Mouse (Mus musculus) embryonic facial prominence, embryonic 14.5 days (tissue): ENCODE measurements around the gene Mettl14. TPM values are rescaled to one million over a fixed set of nuclear protein-coding genes. Genes with fewer than 3 reads are reported as not detected.
"Not testable (repeated sequence)": the region's sequence is repeated elsewhere in the genome, so short reads cannot be mapped to it uniquely, and the experiment has no call there.

ENCODE experiments used
- ATAC-seq: fragments of 200-750 bp; cut with Nextera tagmentation; 2 replicates; pipeline ENCODE4 v1.8.0; 2017; ENCODE audit warnings: low read depth, moderate number of reproducible peaks, moderate TSS enrichment
- DNase-seq: peaks from one replicate; pipeline ENCODE4 v3.0.0-alpha.2; 2015; ENCODE audit warnings: low spot score
- H3K27ac ChIP-seq: fragments of 300-500 bp; sonication (generic); replicated peaks from 2 replicates; pipeline ENCODE4 v1.5.1; 2014; ENCODE audit warnings: low read depth, mild to moderate bottlenecking, low read length, moderate library complexity
- H3K27me3 ChIP-seq: fragments of 300-500 bp; sonication (generic); replicated peaks from 2 replicates; pipeline ENCODE4 v1.6.1; 2014; ENCODE audit warnings: low read length; ENCODE audit not compliant: control insufficient read depth, insufficient read depth
- H3K36me3 ChIP-seq: fragments of 300-500 bp; sonication (generic); 2 replicates; pipeline ENCODE4 v1.6.1; 2014; ENCODE audit warnings: low read length, mixed read lengths; ENCODE audit not compliant: control insufficient read depth, insufficient read depth
- H3K4me1 ChIP-seq: fragments of 300-500 bp; sonication (generic); 2 replicates; pipeline ENCODE4 v1.6.1; 2014; ENCODE audit warnings: antibody characterized with exemption, low read length; ENCODE audit not compliant: control insufficient read depth, insufficient read depth
- H3K4me2 ChIP-seq: fragments of 300-500 bp; sonication (generic); 2 replicates; pipeline ENCODE4 v1.6.1; 2014; ENCODE audit warnings: low read depth, mild to moderate bottlenecking, low read length, moderate library complexity, mixed read lengths
- H3K4me3 ChIP-seq: fragments of 300-500 bp; sonication (generic); 2 replicates; pipeline ENCODE4 v1.5.1; 2014; ENCODE audit warnings: low read depth, mild to moderate bottlenecking, low read length
- H3K9ac ChIP-seq: fragments of 300-500 bp; sonication (generic); 2 replicates; pipeline ENCODE4 v1.6.1; 2014; ENCODE audit warnings: low read depth, mild to moderate bottlenecking, low read length, moderate library complexity, mixed read lengths
- H3K9me3 ChIP-seq: fragments of 300-500 bp; sonication (generic); 2 replicates; pipeline ENCODE4 v1.6.1; 2016; ENCODE audit warnings: low read length; ENCODE audit not compliant: control insufficient read depth
- WGBS: fragments of 180-500 bp; shearing (Covaris S2); extraction: QIAGEN DNeasy Blood & Tissue Kit; methylation state at CpG from one replicate; pipeline ENCODE4 v1.1.7; 2014; 5-methylcytosine and 5-hydroxymethylcytosine counted together
- polyA plus RNA-seq: library from polyadenylated mRNA; unstranded; fragments of >200 nt; fragmentation: Nextera tagmentation; extraction: Ambion mirVana; gene quantifications from 2 replicates; pipeline ENCODE4 v1.2.1, GENCODE M21; 2014

Mettl14 gene
- polyA plus RNA-seq, 1 experiment from 2014 or later = 16.3 TPM

DNA sequence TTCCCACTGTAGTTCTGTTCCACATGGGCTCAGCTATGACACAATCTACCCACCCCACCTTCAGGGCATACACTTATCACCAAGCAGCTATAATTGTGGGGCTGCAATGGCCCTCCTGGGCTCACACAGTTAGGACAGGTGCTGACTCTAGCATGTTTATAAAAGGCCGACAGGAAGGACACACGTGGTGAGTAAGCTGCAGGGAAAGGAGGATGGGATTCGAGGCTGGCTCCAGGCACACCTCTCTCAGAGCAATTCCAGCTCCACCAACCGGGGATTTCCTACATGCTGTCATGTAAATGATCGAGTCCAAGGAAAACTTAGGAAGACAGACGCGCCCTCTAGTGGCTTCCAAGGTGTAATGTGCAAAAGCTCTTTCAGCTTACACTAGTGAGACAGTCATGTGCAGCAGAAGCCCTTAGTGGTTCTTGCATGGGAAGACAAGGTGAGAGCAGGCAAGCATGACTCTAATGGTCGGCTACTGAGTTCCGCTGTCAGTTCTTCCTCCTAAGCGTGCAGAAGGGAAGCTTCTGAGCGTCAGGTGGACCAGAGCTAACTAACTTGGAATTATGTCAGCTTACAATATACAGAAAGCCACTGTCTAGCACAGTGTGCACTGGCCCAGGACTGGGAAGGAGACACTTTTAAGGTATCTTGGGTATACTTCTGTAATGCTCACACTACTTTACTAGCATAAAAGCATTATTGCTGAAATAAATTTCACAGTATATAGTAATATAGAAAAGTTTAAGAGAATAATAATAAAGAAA, 14.0 kb downstream of the Mettl14 start:
- H3K4me1 ChIP-seq = no peaks in the 10 kb centered on the region
- DNase-seq = peak; percentile 87
- peaks cover 50% of the 10 kb centered on the region for H3K36me3 ChIP-seq
- H3K4me2 ChIP-seq = no peak overlapping the region
- H3K4me3 ChIP-seq = no peak overlapping the region
- H3K9me3 ChIP-seq = no peaks in the 10 kb centered on the region
- H3K9ac ChIP-seq = no peak overlapping the region
- WGBS = 31% methylated on average over 11 of the region's 11 CpGs
- peak; percentile 60 for ATAC-seq
- H3K27ac ChIP-seq = no peak overlapping the region
- no peaks in the 10 kb centered on the region for H3K27me3 ChIP-seq

- 91% methylated on average over 5 of the region's 5 CpGs for WGBS
- Histone ChIP-seq H3K4me3 (no peak overlapping the region), H3K9me3 (no peaks in the 10 kb centered on the region), H3K4me1 (no peaks in the 10 kb centered on the region), H3K4me2 (no peak overlapping the region), H3K9ac (no peak overlapping the region), H3K27me3 (no peaks in the 10 kb centered on the region), H3K36me3 (peaks cover 50% of the 10 kb centered on the region), H3K27ac (no peak overlapping the region)
- no peak for DNase-seq
- ATAC-seq = no peak
These were observed 15.0 kb downstream of the Mettl14 start for GRCm38 (mm10) chr3:123370927-123371326.

DNA sequence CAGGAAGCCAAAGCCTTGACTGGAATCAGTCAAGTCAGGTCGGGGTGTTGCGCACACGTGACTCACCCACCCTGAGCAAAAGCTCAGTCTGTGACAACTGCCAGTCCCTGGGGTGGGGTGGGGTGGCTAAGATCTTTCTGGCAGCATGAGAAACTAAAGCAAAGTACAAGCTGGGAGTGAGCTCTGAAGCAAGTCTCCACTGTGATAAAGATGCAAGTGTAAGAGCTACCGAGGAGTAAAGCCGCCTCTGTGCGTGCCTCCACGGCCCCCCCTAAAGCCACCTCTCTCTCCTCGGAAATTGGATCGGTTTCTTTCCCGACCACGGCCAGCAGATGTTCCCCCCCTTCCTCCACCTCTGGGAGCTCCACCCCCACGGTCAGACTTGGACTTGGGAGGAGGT, 16.7 kb downstream of the Mettl14 start:
- Histone ChIP-seq H3K27ac (no peak overlapping the region), H3K27me3 (no peaks in the 10 kb centered on the region), H3K4me2 (no peak overlapping the region), H3K9ac (no peak overlapping the region), H3K4me1 (no peaks in the 10 kb centered on the region), H3K9me3 (no peaks in the 10 kb centered on the region), H3K4me3 (no peak overlapping the region), H3K36me3 (peaks cover 53% of the 10 kb centered on the region)
- ATAC-seq (no peak), DNase-seq (no peak)
- WGBS = 73% methylated on average over 12 of the region's 12 CpGs

DNA sequence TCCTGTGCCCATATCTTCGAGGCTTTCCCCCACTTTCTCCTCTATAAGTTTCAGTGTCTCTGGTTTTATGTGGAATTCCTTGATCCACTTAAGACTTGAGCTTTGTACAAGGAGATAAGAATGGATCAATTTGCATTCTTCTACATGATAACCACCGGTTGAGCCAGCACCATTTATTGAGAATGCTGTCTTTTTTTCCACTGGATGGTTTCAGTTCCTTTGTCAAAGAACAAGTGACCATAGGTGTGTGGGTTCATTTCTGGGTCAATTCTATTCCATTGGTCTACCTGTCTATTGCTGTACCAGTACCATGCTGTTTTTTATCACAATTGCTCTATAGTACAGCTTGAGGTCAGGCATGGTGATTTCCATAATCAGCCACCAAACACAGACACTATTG, 19.1 kb downstream of the Mettl14 start:
- WGBS = 86% methylated on average over 2 of the region's 2 CpGs
- ATAC-seq, H3K4me3 ChIP-seq, H3K4me1 ChIP-seq, H3K27ac ChIP-seq, H3K27me3 ChIP-seq, DNase-seq, H3K9ac ChIP-seq, H3K4me2 ChIP-seq, H3K9me3 ChIP-seq: not testable (repeated sequence)
- peaks cover 72% of the 10 kb centered on the region for H3K36me3 ChIP-seq

GRCm38 (mm10) chr3:123356377-123356991, 29.4 kb downstream of the Mettl14 start:
- Histone ChIP-seq H3K9me3 (no peaks in the 10 kb centered on the region), H3K4me3 (no peak overlapping the region), H3K27me3 (no peaks in the 10 kb centered on the region), H3K9ac (no peak overlapping the region), H3K27ac (no peak overlapping the region), H3K36me3 (peaks cover 89% of the 10 kb centered on the region), H3K4me2 (no peak overlapping the region), H3K4me1 (no peaks in the 10 kb centered on the region)
- ATAC-seq = no peak
- WGBS = 77% methylated on average over 4 of the region's 4 CpGs
- no peak for DNase-seq

- Histone ChIP-seq H3K4me3 (no peak overlapping the region), H3K27me3 (no peaks in the 10 kb centered on the region), H3K9me3 (no peaks in the 10 kb centered on the region), H3K9ac (no peak overlapping the region), H3K4me2 (no peak overlapping the region), H3K36me3 (peaks cover 86% of the 10 kb centered on the region), H3K27ac (no peak overlapping the region), H3K4me1 (no peaks in the 10 kb centered on the region)
- DNase-seq = no peak
- no peak for ATAC-seq
- WGBS = 95% methylated on average over 9 of the region's 9 CpGs
These were observed 31.5 kb downstream of the Mettl14 start for GRCm38 (mm10) chr3:123354388-123354787.

DNA sequence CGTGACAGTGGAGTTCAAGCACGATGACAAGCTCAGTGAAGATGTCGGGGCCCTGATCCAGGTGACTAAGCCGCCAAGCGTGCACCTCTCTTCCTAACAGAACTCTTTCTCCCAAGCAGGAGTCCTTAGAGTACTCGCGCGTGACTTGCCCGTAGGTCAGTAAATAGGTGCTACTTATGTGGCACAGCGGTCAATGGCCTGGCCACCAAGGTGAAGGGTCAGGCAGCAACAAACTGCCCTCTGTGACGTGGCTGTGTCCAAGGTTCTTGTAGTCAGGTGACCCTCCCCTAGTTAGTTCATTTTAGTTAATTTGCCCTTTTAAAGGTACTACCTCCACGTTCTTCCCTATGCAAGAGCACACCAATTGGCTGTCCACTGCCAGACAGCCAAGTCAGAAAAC, 32.2 kb downstream of the Mettl14 start:
- Histone ChIP-seq H3K9ac (no peak overlapping the region), H3K4me3 (no peak overlapping the region), H3K36me3 (peaks cover 86% of the 10 kb centered on the region), H3K9me3 (no peaks in the 10 kb centered on the region), H3K4me1 (no peaks in the 10 kb centered on the region), H3K27me3 (no peaks in the 10 kb centered on the region), H3K27ac (no peak overlapping the region), H3K4me2 (no peak overlapping the region)
- no peak for ATAC-seq
- WGBS = 92% methylated on average over 12 of the region's 12 CpGs
- DNase-seq = no peak

DNA sequence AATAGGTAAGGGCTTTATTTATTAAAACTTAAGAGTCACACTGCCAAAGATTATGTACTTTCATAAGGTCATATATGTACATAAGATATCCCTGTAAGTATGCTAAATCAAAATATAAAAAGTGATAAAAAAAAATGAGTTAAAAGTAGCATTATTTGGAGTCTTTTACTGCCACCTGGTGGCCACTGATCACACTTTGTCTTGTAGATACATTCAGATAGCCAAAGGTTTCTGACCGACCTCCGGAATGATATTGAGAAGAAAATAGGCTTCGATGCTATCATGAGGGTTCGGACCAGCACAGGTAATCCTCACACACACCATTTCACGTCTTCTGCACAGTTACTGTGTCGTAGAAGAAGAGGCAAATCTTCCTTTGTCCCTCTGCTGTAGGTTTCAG, 32.7 kb downstream of the Mettl14 start:
- WGBS = 67% methylated on average over 6 of the region's 6 CpGs
- no peak overlapping the region for H3K27ac ChIP-seq
- ATAC-seq = no peak
- H3K36me3 ChIP-seq = peaks cover 85% of the 10 kb centered on the region
- H3K4me2 ChIP-seq = no peak overlapping the region
- no peaks in the 10 kb centered on the region for H3K27me3 ChIP-seq
- H3K9ac ChIP-seq = no peak overlapping the region
- peak; percentile 87 for DNase-seq
- H3K9me3 ChIP-seq = no peaks in the 10 kb centered on the region
- H3K4me3 ChIP-seq = no peak overlapping the region
- H3K4me1 ChIP-seq = no peaks in the 10 kb centered on the region

- Histone ChIP-seq H3K4me1 (no peaks in the 10 kb centered on the region), H3K27me3 (no peaks in the 10 kb centered on the region), H3K4me3 (no peak overlapping the region), H3K36me3 (peaks cover 73% of the 10 kb centered on the region), H3K9me3 (no peaks in the 10 kb centered on the region), H3K27ac (no peak overlapping the region), H3K9ac (no peak overlapping the region), H3K4me2 (no peak overlapping the region)
- ATAC-seq (no peak), DNase-seq (no peak)
- WGBS = 69% methylated on average over 2 of the region's 2 CpGs
These were observed 34.4 kb downstream of the Mettl14 start for GRCm38 (mm10) chr3:123351519-123351918.
